Mouse (Mus musculus): ENCODE data around the gene Paqr5. TPM values are rescaled to one million over a fixed set of nuclear protein-coding genes. Genes with fewer than 3 reads are reported as not detected.

The Paqr5 gene
- polyA plus RNA-seq, 1 experiment from 2014 or later, result 0.24 TPM

GRCm38 (mm10) chr9:61947402-61948346 is 79.0 kb downstream of the Paqr5 start:
- Histone ChIP-seq H3K4me2 (peak overlapping the region; percentile 100), H3K4me3 (replicated peaks) (peak overlapping the region; percentile 67), H3K9ac (replicated peaks) (peak overlapping the region; percentile 18), H3K27ac (replicated peaks) (peak overlapping the region; percentile 68; the same call in 1 of the 2 replicates), H3K9me3 (replicated peaks) (no peaks in the 10 kb centered on the region), H3K4me1 (peaks cover 19% of the 10 kb centered on the region), H3K36me3 (no peaks in the 10 kb centered on the region), H3K27me3 (replicated peaks) (no peaks in the 10 kb centered on the region)
- 6% methylated on average over 24 of the region's 24 CpGs for WGBS
- peak; percentile 84 for ATAC-seq (ENCODE audit: low FRiP score)

GRCm38 (mm10) chr9:61946623-61947401 is 79.8 kb downstream of the Paqr5 start, which contains the start of gene Kif23:
Kif23 (minus strand) TSS chr9:61946774.
- Histone ChIP-seq H3K27me3 (replicated peaks) (no peaks in the 10 kb centered on the region), H3K27ac (replicated peaks) (peak within 1 kb of the TSS; percentile 68), H3K4me2 (peak within 1 kb of the TSS; percentile 100), H3K9ac (replicated peaks) (peak within 1 kb of the TSS; percentile 64), H3K4me1 (peaks cover 19% of the 10 kb centered on the region), H3K4me3 (replicated peaks) (peak within 1 kb of the TSS; percentile 67), H3K9me3 (replicated peaks) (no peaks in the 10 kb centered on the region), H3K36me3 (no peaks in the 10 kb centered on the region)
- ATAC-seq (ENCODE audit: low FRiP score), result peak; percentile 91
- WGBS, result 1% methylated on average over 44 of the region's 44 CpGs

GRCm38 (mm10) chr9:61945973-61946611 is 80.6 kb downstream of the Paqr5 start:
- Histone ChIP-seq H3K4me1 (peaks cover 17% of the 10 kb centered on the region), H3K27me3 (replicated peaks) (no peaks in the 10 kb centered on the region), H3K27ac (replicated peaks) (no peak overlapping the region), H3K4me3 (replicated peaks) (peak overlapping the region; percentile 67), H3K4me2 (peak overlapping the region; percentile 100), H3K9ac (replicated peaks) (peak overlapping the region; percentile 64), H3K36me3 (no peaks in the 10 kb centered on the region), H3K9me3 (replicated peaks) (no peaks in the 10 kb centered on the region)
- under 1% methylated on average over 33 of the region's 38 CpGs for WGBS
- ATAC-seq (ENCODE audit: low FRiP score), result peak; percentile 78

- no peaks in the 10 kb centered on the region for H3K27me3 ChIP-seq (replicated peaks)
- ATAC-seq (ENCODE audit: low FRiP score), result no peak
- no peak overlapping the region for H3K4me2 ChIP-seq
- H3K4me1 ChIP-seq, result peaks cover 2% of the 10 kb centered on the region
- H3K27ac ChIP-seq (replicated peaks), result no peak overlapping the region
- 90% methylated on average over 3 of the region's 3 CpGs for WGBS
- no peaks in the 10 kb centered on the region for H3K36me3 ChIP-seq
- no peak overlapping the region for H3K9ac ChIP-seq (replicated peaks)
- H3K4me3 ChIP-seq (replicated peaks), result no peak overlapping the region
- H3K9me3 ChIP-seq (replicated peaks), result no peaks in the 10 kb centered on the region
These were observed 85.6 kb downstream of the Paqr5 start for GRCm38 (mm10) chr9:61941054-61941453.

- no peaks in the 10 kb centered on the region for H3K4me1 ChIP-seq
- no peak overlapping the region for H3K4me3 ChIP-seq (replicated peaks)
- H3K36me3 ChIP-seq, result no peaks in the 10 kb centered on the region
- H3K27me3 ChIP-seq (replicated peaks), result no peaks in the 10 kb centered on the region
- H3K9ac ChIP-seq (replicated peaks), result no peak overlapping the region
- no peaks in the 10 kb centered on the region for H3K9me3 ChIP-seq (replicated peaks)
- ATAC-seq (ENCODE audit: low FRiP score), result no peak
- no peak overlapping the region for H3K4me2 ChIP-seq
- no peak overlapping the region for H3K27ac ChIP-seq (replicated peaks)
- WGBS, result 89% methylated on average over 2 of the region's 2 CpGs
These were observed 93.3 kb downstream of the Paqr5 start for GRCm38 (mm10) chr9:61933333-61933732.

GRCm38 (mm10) chr9:61932009-61932408 is 94.6 kb downstream of the Paqr5 start:
- no peak overlapping the region for H3K9ac ChIP-seq (replicated peaks)
- no peaks in the 10 kb centered on the region for H3K4me1 ChIP-seq
- 94% methylated on average over 3 of the region's 3 CpGs for WGBS
- no peaks in the 10 kb centered on the region for H3K27me3 ChIP-seq (replicated peaks)
- no peak overlapping the region for H3K27ac ChIP-seq (replicated peaks)
- H3K36me3 ChIP-seq, result no peaks in the 10 kb centered on the region
- H3K9me3 ChIP-seq (replicated peaks), result no peaks in the 10 kb centered on the region
- ATAC-seq (ENCODE audit: low FRiP score), result no peak
- no peak overlapping the region for H3K4me3 ChIP-seq (replicated peaks)
- H3K4me2 ChIP-seq, result no peak overlapping the region

GRCm38 (mm10) chr9:61925086-61925660 is 101.5 kb downstream of the Paqr5 start:
- 95% methylated on average over 10 of the region's 10 CpGs for WGBS
- H3K9ac ChIP-seq (replicated peaks), result no peak overlapping the region
- H3K4me1 ChIP-seq, result no peaks in the 10 kb centered on the region
- no peak overlapping the region for H3K4me2 ChIP-seq
- no peaks in the 10 kb centered on the region for H3K36me3 ChIP-seq
- H3K4me3 ChIP-seq (replicated peaks), result no peak overlapping the region
- no peaks in the 10 kb centered on the region for H3K27me3 ChIP-seq (replicated peaks)
- no peak overlapping the region for H3K27ac ChIP-seq (replicated peaks)
- H3K9me3 ChIP-seq (replicated peaks), result no peaks in the 10 kb centered on the region
- no peak for ATAC-seq (ENCODE audit: low FRiP score)

- Histone ChIP-seq H3K4me1 (no peaks in the 10 kb centered on the region), H3K27me3 (replicated peaks) (no peaks in the 10 kb centered on the region), H3K4me2 (no peak overlapping the region), H3K27ac (replicated peaks) (no peak overlapping the region), H3K36me3 (no peaks in the 10 kb centered on the region), H3K9me3 (replicated peaks) (no peaks in the 10 kb centered on the region), H3K4me3 (replicated peaks) (no peak overlapping the region), H3K9ac (replicated peaks) (no peak overlapping the region)
- ATAC-seq (ENCODE audit: low FRiP score), result no peak
- WGBS, result 98% methylated on average over 6 of the region's 6 CpGs
These were observed 106.3 kb downstream of the Paqr5 start for GRCm38 (mm10) chr9:61920331-61920730.

GRCm38 (mm10) chr9:61919464-61919863 is 107.2 kb downstream of the Paqr5 start:
- Histone ChIP-seq H3K9ac (replicated peaks) (no peak overlapping the region), H3K27ac (replicated peaks) (no peak overlapping the region), H3K36me3 (no peaks in the 10 kb centered on the region), H3K4me3 (replicated peaks) (no peak overlapping the region), H3K27me3 (replicated peaks) (no peaks in the 10 kb centered on the region), H3K4me1 (peaks cover 5% of the 10 kb centered on the region), H3K4me2 (no peak overlapping the region), H3K9me3 (replicated peaks) (no peaks in the 10 kb centered on the region)
- ATAC-seq (ENCODE audit: low FRiP score), result no peak
- 95% methylated on average over 5 of the region's 5 CpGs for WGBS

- no peak overlapping the region for H3K4me2 ChIP-seq
- no peak overlapping the region for H3K4me3 ChIP-seq (replicated peaks)
- no peaks in the 10 kb centered on the region for H3K9me3 ChIP-seq (replicated peaks)
- peaks cover 20% of the 10 kb centered on the region for H3K4me1 ChIP-seq
- 95% methylated on average over 6 of the region's 6 CpGs for WGBS
- H3K27me3 ChIP-seq (replicated peaks), result no peaks in the 10 kb centered on the region
- H3K36me3 ChIP-seq, result peaks cover 5% of the 10 kb centered on the region
- no peak for ATAC-seq (ENCODE audit: low FRiP score)
- no peak overlapping the region for H3K9ac ChIP-seq (replicated peaks)
- no peak overlapping the region for H3K27ac ChIP-seq (replicated peaks)
These were observed 109.2 kb downstream of the Paqr5 start for GRCm38 (mm10) chr9:61917436-61917835.

- no peak for ATAC-seq (ENCODE audit: low FRiP score)
- 88% methylated on average over 3 of the region's 3 CpGs for WGBS
- peaks cover 10% of the 10 kb centered on the region for H3K36me3 ChIP-seq
These were observed 109.7 kb downstream of the Paqr5 start for GRCm38 (mm10) chr9:61916986-61917385.

More at GRCm38 (mm10) chr9:61916986-61917385, 109.7 kb downstream of the Paqr5 start:
- H3K4me2 ChIP-seq, result no peak overlapping the region
- no peaks in the 10 kb centered on the region for H3K27me3 ChIP-seq (replicated peaks)
- no peaks in the 10 kb centered on the region for H3K9me3 ChIP-seq (replicated peaks)
- no peak overlapping the region for H3K4me3 ChIP-seq (replicated peaks)
- no peak overlapping the region for H3K27ac ChIP-seq (replicated peaks)
- peaks cover 21% of the 10 kb centered on the region for H3K4me1 ChIP-seq
- H3K9ac ChIP-seq (replicated peaks), result no peak overlapping the region
